Mouse (Mus musculus) ES-E14 (cell line): Measurements from ENCODE around the gene Hist2h2aa1.

Experiments used
- CHD2 ChIP-seq: IDR thresholded peaks from 2 replicates; pipeline ENCODE4 v1.6.1; 2014; ENCODE audit warnings: mild to moderate bottlenecking, low read depth, low read length, inconsistent platforms
- MAFK ChIP-seq: IDR thresholded peaks from 2 replicates; pipeline ENCODE4 v1.6.1; 2014; ENCODE audit warnings: mild to moderate bottlenecking, low read depth, low read length, inconsistent platforms; ENCODE audit not compliant: insufficient read depth
- ZC3H11A ChIP-seq: IDR thresholded peaks from 2 replicates; pipeline ENCODE4 v1.6.1; 2012; ENCODE audit warnings: low read depth, mild to moderate bottlenecking, inconsistent platforms, low read length, borderline replicate concordance

DNA sequence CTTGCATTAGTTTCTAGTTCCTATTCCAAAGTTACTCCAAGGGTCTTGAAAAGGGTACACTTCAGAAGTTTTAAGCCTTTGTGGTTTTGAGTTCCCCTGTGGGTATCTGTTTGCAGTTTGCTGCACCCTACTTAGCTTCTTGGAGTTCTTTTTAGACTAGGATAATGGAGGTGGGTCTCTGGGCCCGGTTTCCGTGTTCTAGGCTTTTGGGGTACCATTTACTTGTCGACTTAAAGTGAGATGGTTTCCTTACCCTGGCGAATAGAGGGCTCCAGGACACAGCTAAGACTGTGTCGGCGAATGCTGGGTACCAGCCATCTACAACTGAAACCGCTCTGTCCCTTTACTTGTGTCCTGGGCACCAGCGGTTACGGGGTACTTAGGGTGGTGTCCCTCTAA, 23.7 kb upstream of the Hist2h2aa1 start:
- TF ChIP-seq CHD2 (no peak), ZC3H11A (no peak), MAFK (no peak)
